Mouse (Mus musculus) kidney, postnatal 10 days (tissue): ENCODE measurements around the gene Syt2.

Experiments
- DNase-seq: peaks from one replicate; pipeline ENCODE4 v3.0.0; 2021; ENCODE audit warnings: mixed read lengths

Syt2 gene

DNA sequence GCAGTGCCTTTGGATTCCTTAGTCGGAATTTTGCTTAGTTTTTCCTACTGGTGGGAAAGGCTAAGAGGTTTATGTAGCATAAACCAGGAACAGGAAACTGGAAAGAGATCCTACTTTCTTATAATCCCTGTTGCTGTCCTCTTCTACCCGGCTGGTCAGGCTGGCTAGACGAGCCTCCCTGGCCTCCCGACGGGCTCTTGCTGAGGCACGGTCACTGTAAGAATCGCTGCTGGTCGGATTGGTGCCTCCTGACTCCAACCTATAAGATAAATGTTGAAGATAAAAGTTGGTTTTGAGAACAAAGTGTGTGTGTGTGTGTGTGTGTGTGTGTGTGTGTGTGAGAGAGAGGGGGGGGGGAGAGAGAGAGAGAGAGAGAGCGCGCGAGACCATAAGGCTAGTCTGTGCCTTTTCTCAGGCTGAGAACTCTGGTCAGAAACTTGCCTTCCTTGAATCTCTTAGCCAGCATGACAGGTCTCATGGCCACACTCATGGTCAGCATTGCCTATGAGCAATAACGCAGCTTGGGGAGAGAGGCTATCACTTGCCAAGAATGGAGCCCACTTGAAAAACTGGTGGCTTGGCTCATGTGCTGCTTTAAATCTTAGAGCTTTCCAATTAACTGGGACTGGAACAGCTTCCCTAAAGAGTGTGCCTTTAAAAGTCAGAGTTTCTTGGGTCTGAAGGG, 130.9 kb downstream of the Syt2 start:
- DNase-seq = no peak

DNA sequence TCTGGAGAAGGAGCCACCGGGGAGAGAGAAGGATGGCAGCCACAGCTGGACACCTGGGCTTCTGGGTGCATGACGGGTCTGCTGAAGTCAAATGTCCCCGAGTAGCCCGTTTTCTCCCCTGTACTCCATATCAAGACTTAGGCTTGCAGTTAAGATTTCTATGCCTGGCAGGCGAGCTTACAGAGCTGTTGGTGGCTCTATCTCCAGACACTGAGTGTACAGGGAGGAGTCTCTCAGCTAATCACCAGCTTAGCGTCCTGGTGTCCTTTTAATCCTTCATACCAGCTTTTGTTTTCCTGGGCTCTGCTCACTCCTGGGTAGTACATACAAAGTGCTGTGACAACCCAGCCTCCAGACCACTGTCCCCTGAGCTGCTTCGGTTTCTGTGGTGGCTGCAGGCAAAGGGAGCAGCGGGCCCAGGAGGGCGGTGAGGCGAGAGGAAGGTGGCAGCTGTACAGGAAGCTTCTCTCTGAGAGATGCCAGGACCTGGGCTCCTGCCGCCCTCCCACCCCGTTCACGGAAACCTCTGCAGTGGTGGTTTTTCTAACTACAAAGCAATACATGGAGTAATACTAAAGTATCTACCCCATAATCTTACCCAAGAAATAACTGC, 131.6 kb downstream of the Syt2 start:
- no peak for DNase-seq

DNA sequence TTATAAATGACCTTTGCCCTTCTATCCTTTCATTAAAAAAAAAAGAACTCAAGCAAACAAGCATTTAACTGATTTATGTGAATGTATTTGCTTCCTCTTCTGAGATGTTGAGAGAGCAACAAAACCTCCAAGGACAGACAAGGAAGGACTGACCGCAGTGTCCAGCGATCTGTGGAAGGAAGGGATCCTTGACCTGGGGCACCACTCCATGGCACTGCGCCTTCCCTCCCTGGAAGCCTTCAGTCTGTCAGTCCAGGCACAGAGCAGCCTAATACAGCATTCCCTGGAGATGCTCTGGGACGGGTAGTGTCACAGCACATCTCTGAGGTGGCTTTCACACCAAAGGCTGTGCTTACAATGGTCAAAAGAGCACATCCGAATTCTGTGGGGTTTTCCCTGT, 136.3 kb downstream of the Syt2 start:
- DNase-seq = no peak

DNA sequence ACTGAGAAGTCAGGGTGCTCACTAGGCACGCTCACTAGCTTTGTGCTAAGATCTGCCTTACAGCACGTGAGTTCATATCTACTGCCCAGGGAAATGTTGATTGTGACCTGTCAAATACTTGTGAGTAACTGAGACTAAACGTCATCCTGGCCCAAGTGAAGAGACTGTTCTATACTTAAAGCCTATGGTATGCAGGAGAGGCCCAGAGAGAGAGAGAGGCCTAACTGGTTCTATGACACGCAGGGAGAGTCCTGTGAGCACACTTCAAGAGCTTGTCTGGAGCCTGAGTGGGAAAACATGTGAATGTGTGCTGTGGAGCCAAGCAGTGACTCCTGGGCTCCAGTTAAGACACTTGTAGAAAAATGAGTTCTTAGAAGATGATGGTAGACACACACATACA, 137.5 kb downstream of the Syt2 start:
- DNase-seq = no peak

DNA sequence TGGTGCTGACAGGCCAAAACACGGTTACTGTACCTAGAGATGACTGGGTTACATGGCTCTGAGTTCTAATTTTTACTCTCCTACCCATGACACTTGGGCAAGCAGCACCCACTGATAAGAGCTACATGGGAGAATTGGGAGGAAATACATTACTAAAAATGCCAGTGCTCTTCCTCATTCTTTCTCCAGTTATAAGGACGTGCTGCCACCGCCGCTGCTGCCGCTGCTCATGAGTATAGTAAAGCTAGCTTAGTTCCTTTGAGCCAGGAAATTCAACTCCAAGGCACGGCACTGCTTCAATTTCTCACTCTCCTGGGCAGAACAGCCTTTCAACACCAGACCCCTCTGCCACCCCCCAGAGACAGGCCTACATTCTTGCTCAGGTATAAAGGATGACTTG, 138.0 kb downstream of the Syt2 start:
- DNase-seq = no peak

DNA sequence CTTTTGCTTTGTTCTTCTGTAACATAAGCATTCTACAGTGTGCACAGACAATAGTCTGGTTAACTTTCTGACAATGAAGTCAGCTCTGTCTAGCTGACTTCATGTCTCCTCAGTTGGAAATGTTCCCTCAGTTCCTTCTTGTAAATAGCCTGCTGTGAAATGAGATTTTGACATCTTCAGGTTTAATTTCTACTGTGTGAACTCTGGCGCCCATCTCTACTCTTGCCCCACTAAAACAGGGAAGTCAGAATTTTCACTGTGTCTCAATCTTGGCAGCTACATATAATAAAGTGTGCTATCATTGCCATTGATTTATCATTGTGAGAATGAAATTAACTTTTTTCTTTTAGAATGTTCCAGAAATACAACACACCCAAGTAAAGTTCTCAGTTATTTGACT, 138.4 kb downstream of the Syt2 start:
- no peak for DNase-seq

DNA sequence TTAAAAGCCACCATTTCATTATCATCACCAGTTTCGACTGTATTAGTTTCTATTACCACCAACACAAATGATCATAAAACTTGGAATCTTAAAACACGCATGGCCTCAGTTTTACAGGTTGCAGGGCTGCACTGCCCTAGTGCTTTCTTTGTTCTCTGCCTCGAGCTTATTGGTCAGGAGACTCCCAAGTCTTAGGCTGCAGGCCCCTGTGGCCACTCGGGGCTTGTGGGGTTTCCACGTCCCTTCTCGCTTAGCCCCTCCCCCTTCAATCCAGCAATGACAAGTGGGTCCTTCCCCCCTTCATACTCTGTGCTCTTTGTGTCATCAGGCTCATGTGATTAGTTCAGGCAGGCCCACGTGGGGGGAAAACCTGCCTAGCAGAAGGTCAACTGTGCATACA, 141.6 kb downstream of the Syt2 start:
- no peak for DNase-seq

DNA sequence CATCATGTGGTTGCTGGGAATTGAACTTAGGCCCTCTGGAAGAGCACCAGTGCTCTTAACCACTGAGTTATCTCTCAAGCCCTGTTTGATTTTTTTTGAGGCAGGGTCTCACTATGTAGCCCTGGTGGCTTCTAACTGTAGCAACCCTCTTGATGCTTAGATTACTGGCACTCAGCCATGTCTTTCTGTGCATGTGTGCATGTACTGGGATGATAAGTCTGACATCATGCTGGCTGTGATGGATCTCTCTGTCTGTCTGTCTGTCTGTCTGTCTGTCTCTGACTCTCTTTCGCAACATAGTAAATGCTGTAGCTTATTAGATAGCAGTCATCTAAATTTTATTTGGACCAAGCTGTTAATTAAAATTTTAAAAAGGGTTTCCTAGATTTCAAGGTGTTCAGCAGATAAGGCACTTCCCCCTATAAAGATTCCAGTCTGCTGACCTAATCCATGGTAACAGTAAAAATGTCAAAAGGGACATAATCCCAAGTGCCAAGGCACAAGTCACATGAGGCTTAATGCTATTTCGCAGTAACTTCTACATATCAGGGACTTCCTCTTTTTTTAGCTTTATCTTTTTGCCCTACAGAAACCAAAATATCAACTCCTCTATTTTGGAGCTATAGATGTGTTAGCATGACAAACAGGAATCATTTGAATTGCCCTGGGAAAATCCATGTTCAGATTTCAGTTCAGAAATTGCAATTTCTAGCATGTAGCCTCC, 144.4 kb downstream of the Syt2 start:
- DNase-seq = no peak

DNA sequence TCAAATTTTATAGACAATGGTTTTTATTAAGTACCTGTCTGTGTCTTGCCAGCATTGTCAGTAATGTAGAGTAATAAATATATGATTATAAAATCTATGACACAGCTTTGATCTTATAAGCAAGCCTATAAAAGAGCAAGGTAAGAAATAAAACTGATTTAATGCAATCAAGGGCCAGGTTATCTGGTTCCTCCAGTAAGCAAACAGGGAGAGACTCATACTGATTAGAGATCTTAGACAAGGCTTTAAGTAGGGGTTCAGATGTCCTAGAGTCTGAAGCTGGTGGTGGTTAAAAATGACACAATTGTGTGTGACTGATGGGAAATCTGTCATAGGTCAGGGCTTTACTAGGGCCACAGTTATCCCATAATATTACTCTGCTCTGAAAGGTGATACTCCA, 145.0 kb downstream of the Syt2 start:
- no peak for DNase-seq

DNA sequence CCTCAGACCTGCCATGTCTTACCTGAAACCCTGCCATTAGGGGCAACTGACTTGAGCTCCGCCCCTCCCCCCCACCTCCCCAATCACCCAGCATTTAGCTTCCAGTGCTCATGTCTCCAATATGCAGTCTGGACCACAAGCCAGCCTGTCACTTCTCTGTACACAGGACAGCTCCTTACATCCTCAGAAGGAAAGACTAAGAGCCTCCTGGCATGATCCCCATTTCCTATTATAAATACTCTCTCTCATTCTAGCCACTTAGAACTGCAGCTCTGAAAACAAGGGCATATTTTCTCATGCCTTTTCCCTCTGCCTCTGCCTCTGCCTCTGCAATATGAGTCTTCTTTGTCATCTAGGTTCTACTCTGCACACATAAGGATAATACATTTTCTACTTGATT, 149.6 kb downstream of the Syt2 start:
- DNase-seq = no peak

DNA sequence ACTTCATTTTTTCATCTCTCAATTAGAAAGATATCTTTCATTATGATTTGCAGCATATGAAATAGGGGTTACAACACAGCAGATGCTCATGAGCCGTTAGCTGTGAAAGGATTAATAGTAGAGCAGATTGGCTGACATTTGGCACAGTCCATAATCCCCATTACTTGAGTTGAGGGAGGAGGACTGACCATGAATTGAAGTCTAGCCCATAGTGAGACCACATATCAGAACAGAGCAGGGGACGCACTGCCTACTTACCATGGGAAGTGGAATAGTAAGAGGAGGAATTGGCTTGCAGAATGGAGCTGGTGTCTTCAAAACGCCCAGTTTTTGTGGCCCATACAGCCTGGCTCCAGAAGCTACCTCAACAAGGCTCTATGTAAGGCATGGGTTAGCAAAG, 150.1 kb downstream of the Syt2 start:
- DNase-seq = no peak

DNA sequence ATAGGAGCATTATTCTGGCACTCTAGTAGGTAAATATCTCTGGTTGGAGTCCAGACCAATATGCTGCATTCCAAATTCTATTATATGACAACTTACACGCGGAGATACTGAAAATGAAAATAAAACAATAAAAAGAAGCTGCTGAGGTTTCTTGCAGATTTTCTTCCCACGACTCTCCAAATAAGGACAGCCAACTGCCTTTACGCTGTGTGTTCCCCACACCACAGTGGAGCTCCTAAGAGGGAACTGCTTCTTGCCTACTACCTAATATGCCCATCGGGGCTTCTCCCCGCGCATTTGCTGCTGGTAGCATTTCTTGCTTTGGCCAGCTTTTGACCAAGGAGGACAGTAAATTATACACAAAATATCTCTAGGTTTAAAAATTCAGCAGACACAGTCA, 155.3 kb downstream of the Syt2 start:
- DNase-seq = no peak

DNA sequence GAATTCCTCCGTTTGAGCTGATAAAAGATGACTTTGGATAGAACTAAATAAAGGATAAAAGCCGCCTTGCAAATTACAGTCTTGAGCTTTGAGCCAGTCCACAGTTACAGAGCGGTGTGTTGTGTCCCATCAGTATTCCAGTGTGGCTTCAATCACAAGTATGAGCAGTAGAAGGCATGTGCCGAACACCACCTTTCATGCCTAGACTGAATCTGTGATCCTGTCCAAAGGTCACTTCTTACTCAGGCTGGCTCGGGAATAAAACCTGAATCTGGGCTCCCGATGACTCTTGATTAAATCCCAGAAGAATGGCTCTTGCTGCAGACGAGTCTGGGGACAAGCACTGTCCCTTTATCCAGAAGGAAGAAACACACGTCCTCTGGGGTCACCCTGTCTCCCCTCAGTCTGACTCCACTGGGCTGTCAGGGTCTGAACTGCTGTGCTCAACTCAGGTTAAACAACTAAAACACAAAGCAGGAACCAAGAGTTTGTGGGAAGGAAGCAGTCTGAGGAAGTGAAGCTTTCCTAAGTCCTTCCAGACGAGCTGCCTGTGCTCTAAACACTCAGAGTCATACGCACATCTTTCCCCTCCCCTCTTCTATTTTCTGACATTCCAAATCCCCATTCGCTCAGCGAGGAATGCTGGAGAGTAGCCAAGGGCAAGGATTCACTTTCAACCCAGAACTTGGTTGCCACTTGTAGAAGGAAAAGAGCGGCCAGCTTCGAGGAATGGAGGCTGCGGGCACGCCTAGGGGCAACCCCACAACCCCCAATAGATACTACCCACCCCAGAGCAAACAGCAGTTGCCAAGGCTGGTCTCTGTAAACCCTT, 157.0 kb downstream of the Syt2 start:
- DNase-seq = peak; percentile 80

DNA sequence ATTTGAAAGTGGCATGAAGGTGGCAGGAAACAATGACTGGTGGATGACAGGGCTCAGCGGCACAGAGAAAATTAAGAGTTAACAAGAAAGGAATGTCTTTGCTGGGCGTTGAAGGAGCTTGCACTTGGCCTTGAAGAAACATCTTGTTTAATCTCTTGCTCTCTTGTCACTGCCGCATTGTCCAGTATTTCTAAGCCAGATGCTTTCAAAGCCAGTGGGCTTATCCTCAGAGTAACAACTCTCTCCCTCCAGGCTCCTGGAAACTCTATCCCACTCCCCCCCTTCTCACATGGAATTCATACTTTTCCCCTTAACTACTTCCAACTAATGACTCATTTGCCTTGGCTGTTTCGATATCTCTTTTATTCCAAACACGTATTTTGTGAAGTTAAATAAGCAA, 157.9 kb downstream of the Syt2 start:
- no peak for DNase-seq

DNA sequence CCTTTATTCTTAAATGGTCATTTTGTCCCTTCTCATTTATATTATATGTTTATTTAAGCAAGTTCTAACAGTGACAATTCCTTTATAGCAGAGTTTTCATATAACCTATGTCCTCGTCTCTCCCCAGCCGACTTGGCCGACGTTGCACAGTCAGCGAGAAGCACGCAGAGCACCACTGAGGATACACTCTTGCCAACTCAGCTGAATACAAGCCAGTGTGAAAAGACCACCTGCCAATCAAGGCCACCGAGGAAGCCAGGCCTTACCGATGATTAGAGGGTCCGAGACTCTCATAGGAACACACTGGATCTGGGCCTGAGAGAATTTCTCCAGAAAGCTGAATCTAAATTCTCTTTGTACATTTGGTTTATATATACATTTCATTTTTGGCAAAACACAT, 159.0 kb downstream of the Syt2 start:
- no peak for DNase-seq
